Mouse (Mus musculus) thymus, adult 2 months (tissue): ENCODE data around the gene Zfyve27.

Experiments used
- CTCF ChIP-seq: fragments of 200-500 bp; IDR thresholded peaks from 2 replicates; pipeline ENCODE4 v1.5.1; 2012; ENCODE audit warnings: mild to moderate bottlenecking, control low read depth, low read length, moderate library complexity, borderline replicate concordance; ENCODE audit not compliant: control insufficient read depth, poor library complexity, insufficient read depth; ENCODE audit errors: extremely low read depth
- POLR2A ChIP-seq: fragments of 200-500 bp; IDR thresholded peaks from 2 replicates; pipeline ENCODE4 v1.6.1; 2012; ENCODE audit warnings: mild to moderate bottlenecking, low read length, control low read depth, moderate library complexity; ENCODE audit not compliant: control insufficient read depth, poor library complexity, insufficient read depth; ENCODE audit errors: extremely low read depth

DNA sequence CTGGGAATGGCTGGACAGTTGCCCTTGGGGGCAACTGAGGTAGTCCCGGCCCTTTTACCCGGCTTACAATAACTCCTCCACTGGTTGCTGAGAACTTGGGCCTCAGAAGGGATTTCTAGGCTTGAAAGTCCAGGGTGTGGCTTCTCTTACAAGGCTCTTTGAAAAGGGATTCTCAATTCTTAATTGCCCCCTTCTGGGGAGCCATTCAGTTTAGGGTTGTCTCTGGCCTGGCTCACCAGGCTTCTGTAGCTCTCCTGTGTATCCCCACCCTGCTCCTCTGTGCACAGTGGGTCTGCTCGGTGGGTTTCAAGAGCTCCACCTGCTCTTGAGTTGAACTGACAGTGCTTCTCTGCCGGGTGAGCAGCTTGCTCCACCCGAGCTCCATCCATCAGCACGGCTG lies 46.2 kb downstream of the Zfyve27 start:
- TF ChIP-seq POLR2A = no peak
- TF ChIP-seq CTCF = no peak
